Mouse (Mus musculus) layer of hippocampus, postnatal 14 days (tissue): ENCODE results near the gene Gnl2. TPM values are rescaled to one million over a fixed set of nuclear protein-coding genes. Genes with fewer than 3 reads are reported as not detected.

Source experiments
- DNase-seq, 2 experiments: peaks; one replicate each; pipeline ENCODE4 v3.0.0; 2021 to 2022; ENCODE audit warnings: low spot score in 2 of 2, mixed read lengths in 1 of 2
- long read RNA-seq, 2 experiments: library from polyadenylated mRNA; stranded (forward); transcript quantifications; one replicate each; pipeline ENCODE4 v2.0.0; 2021
- total RNA-seq, 2 experiments: library from RNA; stranded (reverse); gene quantifications; 2 replicates each; pipeline ENCODE4 v1.2.3; 2021

Gnl2 gene
- total RNA-seq = 10 to 100 TPM; 62.6 to 71.7 TPM
- long read RNA-seq, experiment 1, transcript Gnl2-201 (16 exons, 2,366 nt) = major isoform, 42 of 69 reads
- long read RNA-seq, experiment 1, partial matches to known transcripts = 4 of 69 reads
- long read RNA-seq, experiment 1, other reads (novel, unspliced or antisense) = 21 of 69 reads
- long read RNA-seq, experiment 2, transcript Gnl2-201 (16 exons, 2,366 nt) = major isoform, 56 of 77 reads
- long read RNA-seq, experiment 2, partial matches to known transcripts = 3 of 77 reads
- long read RNA-seq, experiment 2, other reads (novel, unspliced or antisense) = 14 of 77 reads

DNA sequence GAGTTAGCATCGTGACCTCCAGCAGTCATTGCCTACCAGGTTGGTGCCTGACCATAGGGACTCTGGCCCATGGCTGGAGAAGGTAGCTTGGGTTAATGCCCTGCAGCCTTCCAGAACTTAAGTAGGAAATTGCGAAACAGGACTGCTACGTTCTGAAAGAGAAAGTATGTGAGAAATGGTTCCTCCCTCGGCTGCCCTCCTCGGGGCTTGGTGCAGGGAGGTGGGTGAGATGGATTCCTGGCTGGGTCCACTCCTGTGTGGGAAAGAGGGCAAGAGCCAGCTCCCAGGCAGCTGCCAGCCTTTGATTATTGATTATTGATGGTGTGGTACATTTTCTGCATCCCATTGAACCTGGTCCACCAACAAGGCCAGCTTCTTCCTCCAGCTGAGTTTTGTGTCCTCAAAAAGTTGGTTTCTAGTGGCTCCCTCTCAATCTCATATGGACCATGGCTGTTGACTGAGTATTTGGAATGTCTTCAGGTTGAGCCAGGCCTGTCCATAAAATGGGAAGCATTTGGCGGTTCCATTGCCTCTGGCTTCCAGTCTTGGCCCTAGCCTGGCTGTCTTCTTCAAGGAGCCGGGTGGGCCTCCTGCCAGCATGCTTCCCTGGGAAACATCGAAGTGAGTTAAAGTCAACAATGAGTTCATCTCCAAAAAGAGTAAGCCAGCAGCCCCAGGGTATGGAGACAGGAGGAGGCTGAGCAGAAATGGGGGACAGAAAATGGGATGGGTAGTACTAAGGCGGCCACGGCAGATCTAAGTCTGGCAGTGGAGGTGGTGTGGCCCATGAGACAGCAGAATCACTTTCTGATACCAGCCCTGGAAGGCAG lies at the start of gene Gnl2:
TSS of gene Gnl2 (plus strand) at position 780 of the 830 bp plus-strand sequence.
- DNase-seq = no peak

DNA sequence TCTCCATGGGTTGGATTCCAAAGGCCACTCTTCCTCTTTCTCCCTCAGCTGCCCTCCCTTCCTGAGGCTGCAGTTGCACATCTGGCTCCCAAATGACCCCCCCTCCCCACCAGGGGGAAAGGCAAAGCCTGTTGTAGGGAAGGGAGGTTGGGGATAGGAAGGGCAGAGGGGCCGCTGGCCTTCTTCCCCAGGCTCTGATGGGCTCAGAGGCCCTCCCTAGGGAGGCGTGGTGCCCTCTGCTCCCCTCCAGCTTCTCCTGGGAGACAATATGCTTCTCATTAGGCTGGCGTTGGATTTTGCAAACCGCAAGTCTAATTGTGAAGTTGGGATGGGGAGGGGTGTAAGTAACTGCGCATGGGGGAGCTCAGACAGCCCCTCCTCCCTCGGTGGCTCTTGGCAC lies 47.7 kb upstream of the Gnl2 start:
- DNase-seq = no peak

DNA sequence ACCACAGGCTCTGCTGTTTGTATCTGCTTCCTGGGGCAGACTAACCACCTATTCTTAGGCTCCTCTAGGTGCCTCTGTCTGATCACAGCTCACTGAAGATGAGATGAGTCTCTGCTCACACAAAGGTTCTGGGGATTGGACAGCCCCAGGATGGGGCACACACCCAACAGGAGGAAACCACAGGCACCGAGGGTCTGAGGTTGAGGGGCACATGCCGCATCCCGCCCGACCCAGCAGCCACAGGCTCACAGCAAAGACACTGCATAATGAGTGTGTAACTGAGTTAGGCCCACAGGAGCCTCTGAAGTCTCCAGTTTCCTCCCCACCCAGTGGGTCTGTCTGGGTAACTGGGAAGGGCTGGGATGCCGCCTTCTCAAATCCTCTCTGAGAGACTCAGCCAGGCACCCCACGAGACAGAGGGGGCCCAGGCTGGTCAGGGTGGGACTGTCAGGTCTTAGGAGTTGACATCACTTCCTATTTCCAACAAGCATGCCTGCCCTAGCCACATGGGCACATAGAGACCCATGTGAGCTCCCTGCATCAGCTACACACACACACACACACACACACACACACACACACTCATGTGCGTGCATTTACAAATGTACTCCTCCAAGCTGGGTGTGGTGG lies 47.1 kb upstream of the Gnl2 start:
- no peak for DNase-seq

DNA sequence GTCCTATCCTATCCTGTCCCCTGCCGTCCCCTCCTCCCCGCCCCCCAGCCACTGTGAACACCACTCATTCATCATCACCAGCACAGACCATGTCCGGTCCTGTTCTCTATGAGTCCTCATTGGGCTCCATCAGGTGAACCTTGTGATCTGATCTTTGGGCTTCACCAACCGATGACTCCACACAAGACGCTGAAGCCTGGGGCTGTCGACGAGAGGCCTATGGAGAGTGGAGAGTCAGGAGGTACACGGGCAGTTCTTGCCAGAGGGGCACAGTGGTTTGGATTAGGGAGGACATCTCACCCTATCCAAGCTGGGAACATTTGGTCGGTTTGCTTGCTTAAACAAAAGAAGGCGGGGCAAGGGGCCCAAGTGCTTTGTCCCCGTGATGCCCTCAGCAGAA lies 46.2 kb upstream of the Gnl2 start:
- no peak for DNase-seq

DNA sequence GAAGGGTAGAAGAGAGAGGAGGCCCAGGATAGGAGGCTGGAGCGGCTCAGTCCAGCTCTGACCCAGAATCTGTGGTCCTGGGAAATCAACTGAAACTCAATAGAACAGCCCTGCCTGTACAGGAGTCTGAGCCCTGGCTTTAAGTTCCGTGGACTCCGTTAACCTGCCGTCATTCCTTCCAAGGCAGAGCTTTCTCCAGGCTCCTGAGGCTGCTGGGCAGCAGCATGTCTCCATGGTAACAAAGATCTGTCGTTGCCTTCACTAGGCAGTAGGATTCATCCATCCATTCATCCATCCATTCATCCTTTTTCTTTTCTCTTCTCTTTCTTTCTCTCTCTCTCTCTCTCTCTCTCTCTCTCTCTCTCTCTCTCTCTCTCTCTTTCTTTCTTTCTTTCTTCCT lies 45.7 kb upstream of the Gnl2 start:
- no peak for DNase-seq

DNA sequence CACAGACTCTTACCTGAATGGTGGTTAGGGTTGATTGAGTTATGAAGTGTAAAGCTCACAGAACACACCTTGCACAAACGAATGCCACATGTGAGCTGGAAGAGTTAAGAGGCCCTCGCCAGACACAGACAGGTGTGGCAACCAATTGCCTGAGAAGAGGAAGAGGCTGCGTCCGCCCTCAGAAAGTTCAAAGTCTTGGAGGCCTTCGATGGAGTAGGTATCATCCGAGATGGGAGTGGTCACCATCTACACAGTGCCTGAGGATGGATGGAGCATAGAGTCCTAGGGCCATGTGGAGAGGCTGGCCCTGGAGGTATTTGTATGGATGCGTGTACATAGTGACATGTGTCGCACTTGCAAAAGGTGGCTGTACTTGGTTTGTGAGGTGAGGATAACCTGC lies 45.3 kb upstream of the Gnl2 start:
- no peak for DNase-seq

DNA sequence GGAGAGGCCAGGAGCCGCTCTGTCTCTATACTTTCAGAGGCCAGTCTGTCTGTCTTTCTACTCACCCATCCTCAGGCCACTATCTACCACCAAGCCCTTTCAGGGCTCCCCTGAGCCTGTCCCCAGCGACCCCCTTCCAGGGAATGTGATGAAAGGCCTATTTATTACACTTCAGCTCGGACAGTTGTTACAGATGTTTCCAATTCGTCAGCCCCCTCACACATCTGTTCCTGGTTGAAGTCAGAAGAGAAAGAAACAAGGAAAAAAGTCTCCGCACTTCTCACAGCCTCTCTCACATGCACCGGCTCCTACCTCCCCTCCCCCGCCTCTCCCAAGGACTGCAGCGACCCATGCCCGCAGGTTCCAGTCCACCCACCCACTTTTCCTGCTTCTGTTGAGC lies 44.1 kb upstream of the Gnl2 start:
- DNase-seq = no peak

DNA sequence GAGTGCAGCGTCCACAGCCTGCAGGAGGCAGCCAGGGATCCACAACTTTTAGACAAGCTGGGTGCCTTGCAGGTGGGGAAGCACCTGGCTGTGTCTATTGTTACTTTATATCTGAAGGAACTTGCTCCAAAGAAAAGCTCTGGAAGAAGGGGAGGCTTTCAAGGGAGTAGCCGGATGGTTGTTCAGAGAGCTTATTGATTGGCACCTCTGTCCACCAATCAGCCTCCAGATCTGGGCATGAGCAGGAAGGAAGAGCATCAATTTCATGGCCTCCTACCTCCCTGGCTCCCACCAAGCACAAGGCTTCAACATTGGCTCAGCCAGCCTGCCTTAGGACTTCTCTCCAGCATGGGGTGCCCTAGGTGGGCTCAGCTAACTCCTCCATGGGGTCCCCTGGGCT lies 43.1 kb upstream of the Gnl2 start:
- no peak for DNase-seq

DNA sequence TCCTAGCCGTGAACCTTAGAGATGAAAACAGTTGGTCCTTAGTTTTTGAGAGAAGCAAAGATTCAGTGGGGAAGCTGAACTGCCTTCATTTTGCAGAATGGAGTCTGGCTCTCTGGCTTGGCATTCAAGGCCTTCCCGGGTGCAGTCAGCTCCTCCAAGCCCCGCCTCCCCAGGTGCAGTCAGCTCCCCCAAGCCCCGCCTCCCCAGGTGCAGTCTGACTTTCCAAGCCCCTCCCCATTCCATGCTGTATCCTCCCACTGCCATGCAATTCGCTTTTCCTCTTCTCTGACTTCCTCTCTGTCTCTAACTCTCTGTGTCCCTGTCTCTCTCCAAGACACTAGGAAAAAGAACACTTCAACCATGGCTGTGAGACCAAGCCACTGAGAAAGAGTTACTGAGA lies 38.2 kb upstream of the Gnl2 start:
- no peak for DNase-seq

DNA sequence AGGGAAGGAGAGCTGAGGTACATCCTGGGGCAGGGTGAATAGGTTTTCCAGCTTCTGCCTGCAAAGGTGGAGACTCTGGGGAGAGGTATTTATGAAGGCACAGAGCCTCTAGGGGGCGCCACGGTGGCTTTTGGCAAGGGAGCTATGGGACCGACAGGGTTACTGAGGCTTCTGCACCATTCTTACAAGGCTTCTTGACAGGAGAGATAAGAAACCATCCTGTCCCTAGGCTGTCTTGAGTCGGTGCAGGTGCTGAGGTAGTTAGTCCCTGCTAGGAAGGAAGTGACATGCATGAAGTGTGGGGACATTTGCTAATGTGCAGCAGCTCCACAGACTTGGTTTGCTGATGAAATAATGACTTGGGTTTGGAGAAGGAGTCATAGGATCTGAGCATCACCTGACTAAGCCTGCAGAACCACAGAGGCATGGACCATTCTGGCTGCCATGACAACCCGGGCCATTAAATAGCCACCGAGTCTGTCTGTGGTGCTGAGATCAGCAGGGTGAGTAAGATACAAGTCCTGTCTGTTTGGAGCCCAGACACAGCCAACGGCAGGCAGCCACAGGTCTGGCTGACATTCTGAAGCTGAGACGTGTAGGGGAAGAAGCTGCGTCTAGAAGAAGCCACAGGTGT lies 32.4 kb upstream of the Gnl2 start:
- DNase-seq = no peak

DNA sequence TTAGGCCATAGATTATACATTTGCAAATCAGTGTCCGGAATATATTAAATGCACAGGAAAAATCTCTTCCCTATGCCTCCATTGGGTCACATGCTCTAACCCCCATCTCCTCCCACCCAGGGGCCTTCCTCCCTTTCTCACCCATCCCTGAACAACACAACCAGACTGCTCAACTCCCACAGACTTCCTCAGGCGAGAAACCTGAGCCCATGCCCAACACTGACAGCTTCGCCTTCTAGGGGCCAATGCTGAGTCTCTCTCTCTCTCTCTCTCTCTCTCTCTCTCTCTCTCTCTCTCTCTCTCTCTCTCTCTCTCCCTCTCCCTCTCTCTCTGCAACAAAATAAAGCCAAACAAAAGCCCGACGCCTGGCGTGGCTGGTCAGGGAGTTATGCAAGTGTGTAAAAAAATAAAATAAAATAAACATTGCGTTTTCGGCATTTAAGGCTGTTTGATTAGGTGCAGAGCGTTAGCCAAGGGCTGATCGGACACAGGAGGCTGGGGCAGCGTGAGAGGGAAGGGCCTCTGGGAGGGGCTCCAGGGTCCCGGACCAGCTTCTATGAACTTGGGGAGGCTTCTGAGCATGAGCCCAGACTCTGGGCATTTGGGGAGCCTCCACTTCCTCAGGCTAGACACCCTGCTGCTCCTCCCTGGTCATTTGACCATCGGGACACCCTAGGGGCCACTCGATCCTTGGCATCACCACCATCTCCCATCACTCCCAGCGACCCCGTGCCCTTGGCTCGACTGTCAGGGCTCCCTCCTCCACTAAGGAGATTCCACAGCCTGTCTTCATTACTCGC lies 31.3 kb upstream of the Gnl2 start:
- no peak for DNase-seq

DNA sequence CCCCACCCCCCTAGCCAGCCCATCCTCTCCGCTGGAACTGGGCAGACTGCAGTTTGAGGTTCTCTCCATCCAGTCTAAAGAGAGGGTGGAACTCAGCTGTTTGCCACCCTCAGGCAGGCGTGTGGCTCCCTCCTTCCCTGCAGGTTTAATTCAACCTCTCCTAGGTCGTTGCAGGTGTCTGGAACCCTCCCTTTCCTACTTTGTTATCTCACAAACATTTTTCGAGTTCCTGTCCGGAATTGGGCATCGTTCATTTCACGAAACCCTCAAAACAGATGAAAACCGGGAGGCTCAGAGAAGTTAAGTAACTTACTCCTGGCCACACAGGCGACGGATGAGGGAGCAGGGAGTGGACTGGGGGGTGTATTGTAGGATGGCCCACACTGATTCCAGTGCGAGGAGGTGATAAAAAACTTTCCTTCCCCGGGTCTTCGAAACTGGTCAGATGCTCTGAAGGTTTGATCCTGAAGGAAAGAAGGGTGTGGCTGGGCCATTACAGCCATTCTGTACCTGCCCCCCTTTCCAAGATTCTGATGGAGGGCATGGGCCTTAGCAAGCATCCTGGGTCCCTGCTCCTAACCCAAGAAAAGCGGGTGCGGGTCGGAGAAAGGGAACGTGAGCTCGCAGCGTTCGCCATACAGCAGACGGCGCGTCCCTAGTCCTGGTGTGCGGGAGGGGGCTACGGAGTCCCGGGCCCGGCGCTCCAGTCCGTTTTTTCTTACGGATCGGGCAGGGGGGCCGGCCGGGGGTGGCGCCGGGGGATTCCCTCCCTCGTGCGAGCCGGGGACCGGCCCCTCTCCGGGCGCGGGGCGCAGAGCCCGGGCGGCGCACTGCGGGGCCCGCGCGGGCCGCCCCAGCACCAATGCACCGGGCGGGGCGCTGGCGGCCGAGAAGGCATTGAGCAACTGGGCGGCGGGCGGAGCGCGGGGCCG lies 30.4 kb upstream of the Gnl2 start, which contains the start of gene Rspo1:
TSS of gene Rspo1 (plus strand) at position 760 of the 932 bp plus-strand sequence.
- no peak for DNase-seq

DNA sequence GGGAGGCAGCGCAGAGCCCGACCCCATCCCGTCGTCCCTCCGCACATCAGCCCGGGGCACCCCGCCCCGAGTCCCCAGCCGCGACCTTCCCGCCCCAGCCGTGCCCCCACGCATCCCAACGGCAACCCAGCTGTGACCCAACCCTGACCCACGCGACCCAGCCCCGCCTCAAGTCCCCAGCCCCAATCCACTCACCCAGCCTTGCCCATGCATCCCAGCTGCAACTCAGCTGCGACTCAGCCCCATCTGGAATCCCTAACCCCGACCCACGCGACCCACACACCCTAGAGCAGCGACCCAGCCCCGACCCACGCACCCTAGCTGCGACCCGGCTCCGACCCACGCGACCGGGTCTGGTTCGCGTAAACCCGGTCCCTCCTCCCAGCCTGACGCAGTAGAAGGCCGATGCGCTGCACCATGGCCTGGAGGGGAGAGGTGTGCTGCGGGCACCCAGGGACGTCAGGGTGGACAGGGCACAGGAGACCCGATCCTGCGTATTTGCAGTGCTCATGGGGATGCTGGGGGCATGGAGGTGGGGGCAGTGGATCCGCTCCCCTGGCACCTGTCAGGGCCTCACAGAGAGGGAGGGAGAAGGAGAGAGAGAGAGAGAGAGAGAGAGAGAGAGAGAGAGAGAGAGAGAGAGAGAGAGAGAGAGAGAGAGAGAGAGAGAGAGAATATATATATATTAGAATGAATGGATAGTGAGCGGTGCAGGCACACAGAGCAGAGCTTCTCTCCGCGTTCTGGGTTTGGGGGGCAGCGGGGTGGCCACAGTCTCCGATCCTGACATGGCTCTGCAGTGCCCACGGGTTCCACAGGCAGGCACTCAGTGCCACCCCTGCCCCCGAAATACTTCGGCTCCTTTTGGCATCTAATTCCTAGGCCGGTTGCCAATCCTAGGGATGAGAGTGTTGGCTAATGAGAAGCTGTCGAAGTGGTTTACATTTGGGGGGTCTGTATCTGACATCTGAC lies 29.4 kb upstream of the Gnl2 start:
- DNase-seq = no peak

DNA sequence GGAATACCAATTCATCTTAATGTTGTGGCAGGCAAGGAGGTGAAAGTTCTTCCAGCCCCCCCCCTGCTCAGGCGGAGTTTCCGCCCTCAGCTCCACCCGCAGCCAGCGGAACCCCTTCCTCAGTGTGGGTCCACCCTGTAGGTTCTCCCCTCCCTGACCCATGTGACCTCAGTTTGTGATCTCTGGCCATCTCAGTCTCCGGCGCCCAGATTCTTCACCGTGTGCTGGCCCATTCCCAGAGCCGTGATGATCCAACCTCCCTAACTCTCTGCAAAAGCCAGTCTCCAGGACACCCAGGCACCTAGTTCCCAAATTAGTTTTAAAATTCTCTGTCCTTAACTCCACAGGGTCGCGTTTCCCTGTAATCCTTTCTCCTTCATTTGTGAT lies 28.7 kb upstream of the Gnl2 start:
- DNase-seq = no peak

DNA sequence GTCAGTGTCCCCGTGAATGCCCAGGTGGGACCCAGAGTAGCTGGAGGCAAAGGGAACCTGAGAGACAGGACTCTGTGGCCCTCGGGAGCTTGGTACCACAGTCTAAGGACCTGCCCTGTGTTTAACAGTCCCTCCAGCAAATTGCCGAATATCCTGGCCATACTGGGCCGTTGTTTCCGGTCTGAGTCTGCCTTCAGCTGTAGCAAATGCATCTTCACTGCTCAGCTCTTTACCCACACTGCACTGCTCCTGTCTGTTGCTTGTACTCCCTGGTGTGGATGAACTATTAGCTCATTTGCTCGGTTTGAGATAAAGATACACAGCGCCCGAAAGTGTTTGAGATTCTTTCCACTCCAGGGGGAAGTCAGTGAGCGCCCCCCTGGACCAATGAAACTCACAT lies 28.0 kb upstream of the Gnl2 start:
- no peak for DNase-seq

DNA sequence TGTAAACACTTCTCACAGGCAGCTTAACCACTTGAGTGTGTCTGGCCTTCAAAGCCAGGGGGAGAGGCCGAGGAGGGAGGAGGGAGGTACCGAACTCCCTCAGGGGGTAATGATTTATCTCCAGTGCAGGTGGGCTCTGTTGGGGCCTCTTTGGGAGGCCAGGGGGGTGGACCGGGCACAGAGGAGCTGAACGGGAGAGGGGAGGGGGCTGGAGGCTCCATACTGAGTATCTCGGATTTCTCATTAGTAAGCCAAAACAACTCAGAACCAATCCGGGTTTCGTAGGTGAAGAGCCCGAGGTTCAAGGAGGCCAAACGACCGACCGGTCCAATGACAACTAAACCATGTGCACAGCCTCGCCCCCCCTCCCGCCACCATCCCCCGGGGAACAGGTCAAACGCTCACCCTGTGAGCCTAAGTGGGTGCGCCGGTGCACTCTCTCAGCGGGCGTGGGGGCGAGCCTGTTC lies 26.6 kb upstream of the Gnl2 start:
- no peak for DNase-seq

DNA sequence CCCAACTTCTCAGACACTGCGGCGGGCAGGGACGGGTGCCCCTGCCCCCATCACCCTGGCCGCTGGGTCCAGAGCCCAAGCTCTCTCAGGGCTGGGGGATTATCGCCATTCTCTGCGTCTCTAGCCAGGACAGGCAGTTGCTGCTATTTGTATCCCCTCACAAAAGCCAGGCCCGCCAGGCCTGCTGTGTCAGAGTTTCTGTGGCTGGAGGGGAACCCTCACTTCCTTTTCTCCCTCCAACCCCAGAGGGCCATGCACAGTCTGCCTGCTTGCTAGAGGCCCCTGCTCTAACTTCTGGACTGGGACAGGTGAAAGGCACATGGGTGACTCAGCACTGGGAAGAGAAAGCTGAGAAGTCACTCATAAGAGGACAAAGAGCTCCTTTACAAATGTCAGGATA lies 26.1 kb upstream of the Gnl2 start:
- no peak for DNase-seq

DNA sequence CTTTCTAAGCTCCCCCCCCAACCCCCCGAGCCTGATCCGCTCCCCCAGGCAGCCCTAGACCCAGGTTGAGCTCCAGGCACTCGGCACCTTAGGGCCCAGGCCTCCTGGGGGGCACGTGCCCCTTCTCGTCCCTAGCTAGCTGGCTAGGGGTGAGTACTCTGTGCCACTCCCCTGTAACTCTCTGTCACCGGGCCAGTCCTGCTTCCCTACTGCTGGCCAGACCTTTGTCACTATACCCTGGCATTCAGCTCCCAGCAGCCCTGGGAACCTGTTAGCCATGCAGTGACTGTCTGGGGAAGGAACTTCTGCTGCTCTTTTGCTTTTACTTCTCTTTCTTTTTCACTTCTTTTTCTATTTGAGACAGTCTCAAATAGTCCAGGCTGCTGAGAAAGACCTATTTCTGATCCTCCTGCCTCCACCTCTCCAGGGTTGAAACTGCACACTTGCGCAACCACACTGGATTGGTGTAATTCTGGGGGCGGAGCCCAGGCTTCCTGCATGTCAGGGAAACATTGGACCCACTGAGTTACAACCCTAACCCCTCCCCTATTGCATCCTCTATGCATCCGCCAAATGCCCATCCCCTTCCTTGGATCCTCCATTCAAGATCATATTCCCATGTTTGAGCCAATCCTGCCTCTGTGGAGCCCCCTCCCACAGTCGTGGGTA lies 18.8 kb upstream of the Gnl2 start:
- no peak for DNase-seq
